12 mouse cellular contexts compared by ENCODE assay signal in the genomic region with DNA sequence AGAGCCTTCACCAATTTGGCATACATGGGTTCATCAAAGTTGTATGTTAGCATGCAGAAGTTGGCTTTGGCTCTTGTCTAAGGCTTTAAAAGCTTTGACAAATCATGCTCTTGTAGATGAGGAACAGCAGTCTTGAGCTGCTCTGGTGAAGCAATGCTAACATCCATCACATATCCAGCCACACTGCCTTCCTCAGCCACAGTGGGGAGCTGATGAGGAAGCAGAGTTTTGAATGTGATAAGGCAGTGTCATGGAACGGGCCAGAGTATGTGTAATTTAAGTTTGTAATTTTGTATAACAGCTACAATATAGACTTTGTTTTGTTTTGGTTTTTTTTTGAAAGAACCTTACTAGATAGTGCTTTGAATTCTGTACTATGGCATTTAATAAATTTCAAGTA. TPM values are rescaled to one million over a fixed set of nuclear protein-coding genes. Genes with fewer than 3 reads are reported as not detected.
DNase-seq lines count a peak whose midpoint lies in the region; ATAC-seq and TF ChIP-seq lines count a peak whose summit lies in the region.
"Had no signal": no experiment of that assay in that cellular context is flagged by ENCODE, and none has a peak within 500 bp of the region (broad histone marks: within the 10 kb centered on the region; RNA-seq: fewer than 3 reads in every experiment).

No protein-coding gene starts in this region.

- 64% methylated on average over 1 of the region's 1 CpGs for WGBS in kidney, postnatal 0 days

- no peaks in the 10 kb centered on the region for H3K36me3 ChIP-seq in kidney, postnatal 0 days (ENCODE audit: insufficient read depth, low read length)
- H3K36me3 ChIP-seq in ES-Bruce4 (ENCODE audit: control insufficient read depth, insufficient read depth, low read length, poor library complexity, severe bottlenecking), result no peaks in the 10 kb centered on the region
- H3K36me3 ChIP-seq: neural tube, embryonic 13.5 days had no signal

- H3K4me1 ChIP-seq in kidney, postnatal 0 days (replicated peaks; ENCODE audit: insufficient read depth, low read length), result no peaks in the 10 kb centered on the region
- no peaks in the 10 kb centered on the region for H3K4me1 ChIP-seq in ES-Bruce4 (ENCODE audit: control insufficient read depth, insufficient read depth, low read length)
- H3K4me1 ChIP-seq: neural tube, embryonic 13.5 days had no signal

- DNase-seq in kidney, postnatal 0 days (ENCODE audit: low spot score), result peak; percentile 12
- DNase-seq in kidney, postnatal 14 days, result no peak
- peak; percentile 23 for DNase-seq in NIH3T3 (ENCODE audit: low read depth)
- DNase-seq in lung, postnatal 10 days, result peak; percentile 20
- DNase-seq in frontal cortex, postnatal 10 days (ENCODE audit: low spot score in 2 of 2), result no peak
- DNase-seq in spleen, adult 18-20 months, result no peak
- DNase-seq: cerebellum, adult 9-10 months; left cerebral cortex, postnatal 4 days had no signal

- TF ChIP-seq POLR2A in ES-Bruce4 (IDR thresholded peaks at IDR 0.05; ENCODE audit: insufficient read depth, low read length), result no peak

- no peaks in the 10 kb centered on the region for H3K9me3 ChIP-seq in kidney, postnatal 0 days (replicated peaks; ENCODE audit: low read length)
- no peaks in the 10 kb centered on the region for H3K9me3 ChIP-seq in ES-Bruce4 (replicated peaks; ENCODE audit: control insufficient read depth, insufficient read depth, low read length, poor library complexity, severe bottlenecking)
- H3K9me3 ChIP-seq: neural tube, embryonic 13.5 days had no signal

- no peak overlapping the region for H3K4me3 ChIP-seq in kidney, postnatal 0 days (replicated peaks; ENCODE audit: low read depth, low read length)
- H3K4me3 ChIP-seq in ES-Bruce4 (ENCODE audit: low read depth, low read length), result no peak overlapping the region
- H3K4me3 ChIP-seq: erythroblast, embryonic 14.5 days; neural tube, embryonic 13.5 days had no signal

- H3K27me3 ChIP-seq in kidney, postnatal 0 days (ENCODE audit: insufficient read depth, low read length), result no peaks in the 10 kb centered on the region
- H3K27me3 ChIP-seq in ES-Bruce4 (ENCODE audit: control insufficient read depth, insufficient read depth, low read length, poor library complexity, severe bottlenecking), result no peaks in the 10 kb centered on the region
- H3K27me3 ChIP-seq: neural tube, embryonic 13.5 days had no signal

- no peak overlapping the region for H3K4me2 ChIP-seq in kidney, postnatal 0 days (ENCODE audit: low read length)
- H3K4me2 ChIP-seq: hindbrain, embryonic 14.5 days; neural tube, embryonic 13.5 days had no signal

- ATAC-seq in kidney, postnatal 0 days (replicated peaks; ENCODE audit: low FRiP score, low read depth), result no peak

- TF ChIP-seq EP300 in ES-Bruce4 (IDR thresholded peaks at IDR 0.05; ENCODE audit: insufficient read depth, low read depth, low read length), result no peak

- H3K9ac ChIP-seq in kidney, postnatal 0 days (ENCODE audit: low read depth, low read length), result no peak overlapping the region
- H3K9ac ChIP-seq in ES-Bruce4 (ENCODE audit: low read depth, poor library complexity, severe bottlenecking), result no peak overlapping the region
- H3K9ac ChIP-seq: hindbrain, embryonic 14.5 days; neural tube, embryonic 13.5 days had no signal

- no peak overlapping the region for H3K27ac ChIP-seq in kidney, postnatal 0 days
- H3K27ac ChIP-seq in ES-Bruce4 (ENCODE audit: insufficient read depth, low read length), result no peak overlapping the region
- H3K27ac ChIP-seq: hindbrain, embryonic 14.5 days; neural tube, embryonic 13.5 days had no signal

- peak; percentile 34; the same call in 1 of the 2 replicates for TF ChIP-seq CTCF in kidney, postnatal 0 days (IDR thresholded peaks at IDR 0.05; ENCODE audit: low read depth)
- TF ChIP-seq CTCF in ES-Bruce4 (IDR thresholded peaks at IDR 0.05; ENCODE audit: low read depth, low read length), result peak; percentile 9

RNA-seq across cellular contexts. Expression of a gene that starts 36.3 kb away (rescaled TPM):
- polyA plus RNA-seq in kidney, postnatal 0 days (2015; fragmentation: Nextera tagmentation; extraction: Ambion mirVana), result 16.8 and 17.1 TPM in 2 replicates
- 53.6 and 65.0 TPM in 2 replicates for polyA plus RNA-seq in ES-Bruce4 (2011; ENCODE audit: insufficient read depth, insufficient read length, low read depth, missing spikeins)

Comparison
In these comparisons a context has a peak if more than half of its experiments do, and no peak if none do; other contexts are left out.
1. DNase-seq: peak in kidney, postnatal 0 days (single experiment), NIH3T3 (single experiment) and lung, postnatal 10 days (single experiment); none in kidney, postnatal 14 days (single experiment), frontal cortex, postnatal 10 days (0 of 2) and spleen, adult 18-20 months (0 of 2).